Mouse (Mus musculus) heart, embryonic 15.5 days (tissue): ENCODE data around the gene Ascc3. TPM values are rescaled to one million over a fixed set of nuclear protein-coding genes. Genes with fewer than 3 reads are reported as not detected.

Experiments used
- ATAC-seq: fragments of 200-750 bp; cut with Nextera tagmentation; replicated peaks from 2 replicates; pipeline ENCODE4 v1.8.0; 2017; ENCODE audit warnings: low read depth, moderate TSS enrichment; ENCODE audit not compliant: insufficient number of reproducible peaks, insufficient read depth, low FRiP score
- H3K27ac ChIP-seq: fragments of 300-500 bp; sonication (generic); 2 replicates; pipeline ENCODE4 v1.5.1; 2015; ENCODE audit warnings: mild to moderate bottlenecking, inconsistent platforms
- H3K27me3 ChIP-seq: fragments of 300-500 bp; sonication (generic); 2 replicates; pipeline ENCODE4 v1.6.1; 2015; ENCODE audit warnings: inconsistent platforms
- H3K36me3 ChIP-seq: fragments of 300-500 bp; sonication (generic); 2 replicates; pipeline ENCODE4 v1.6.1; 2015; ENCODE audit warnings: mild to moderate bottlenecking, inconsistent platforms
- H3K4me1 ChIP-seq: fragments of 300-500 bp; sonication (generic); replicated peaks from 2 replicates; pipeline ENCODE4 v1.6.1; 2015; ENCODE audit warnings: inconsistent platforms
- H3K4me2 ChIP-seq: fragments of 300-500 bp; sonication (generic); 2 replicates; pipeline ENCODE4 v1.6.1; 2015; ENCODE audit warnings: inconsistent platforms, mild to moderate bottlenecking, moderate library complexity
- H3K4me3 ChIP-seq: fragments of 300-500 bp; sonication (generic); 2 replicates; pipeline ENCODE4 v1.5.1; 2015; ENCODE audit warnings: mild to moderate bottlenecking, inconsistent platforms
- H3K9ac ChIP-seq: fragments of 300-500 bp; sonication (generic); 2 replicates; pipeline ENCODE4 v1.6.1; 2015; ENCODE audit warnings: mild to moderate bottlenecking, inconsistent platforms
- H3K9me3 ChIP-seq: fragments of 300-500 bp; sonication (generic); replicated peaks from 2 replicates; pipeline ENCODE4 v1.6.1; 2016; ENCODE audit warnings: inconsistent platforms
- WGBS: fragments of 180-500 bp; shearing (Covaris S2); methylation state at CpG from one replicate; pipeline ENCODE4 v1.1.7; 2015; ENCODE audit warnings: mixed read lengths; 5-methylcytosine and 5-hydroxymethylcytosine counted together
- polyA plus RNA-seq: library from polyadenylated mRNA; unstranded; fragments of >200 nt; fragmentation: Nextera tagmentation; extraction: Ambion mirVana; gene quantifications from 2 replicates; pipeline ENCODE4 v1.2.1, GENCODE M21; 2015

Ascc3 gene
- polyA plus RNA-seq, 1 experiment from 2014 or later: 12.3 TPM

- H3K9ac ChIP-seq: no peak overlapping the region
These were observed 171.2 kb downstream of the Ascc3 start for GRCm38 (mm10) chr10:50763457-50764310.

GRCm38 (mm10) chr10:50772811-50773210 is 180.3 kb downstream of the Ascc3 start:
- Histone ChIP-seq H3K36me3 (peaks cover 4% of the 10 kb centered on the region; the same call in 1 of the 2 replicates), H3K4me3 (no peak overlapping the region), H3K27ac (no peak overlapping the region), H3K4me2 (no peak overlapping the region), H3K4me1 (no peaks in the 10 kb centered on the region), H3K9ac (no peak overlapping the region), H3K9me3 (no peaks in the 10 kb centered on the region), H3K27me3 (no peaks in the 10 kb centered on the region)
- ATAC-seq: no peak
- WGBS: 80% methylated on average over 2 of the region's 2 CpGs

More at GRCm38 (mm10) chr10:50763457-50764310, 171.2 kb downstream of the Ascc3 start:
- ATAC-seq: no peak
- no peak overlapping the region for H3K4me2 ChIP-seq
- WGBS: 76% methylated on average over 7 of the region's 7 CpGs
- H3K27me3 ChIP-seq: no peaks in the 10 kb centered on the region
- H3K27ac ChIP-seq: no peak overlapping the region
- H3K9me3 ChIP-seq: no peaks in the 10 kb centered on the region
- no peaks in the 10 kb centered on the region for H3K4me1 ChIP-seq
- no peak overlapping the region for H3K4me3 ChIP-seq
- H3K36me3 ChIP-seq: peaks cover 6% of the 10 kb centered on the region; the same call in 1 of the 2 replicates

- H3K4me1 ChIP-seq: no peaks in the 10 kb centered on the region
- WGBS: 77% methylated on average over 2 of the region's 2 CpGs
- H3K9ac ChIP-seq: no peak overlapping the region
- H3K36me3 ChIP-seq: 0 out of 2 replicates have a peak, but pooled peaks cover 2% of the 10 kb centered on the region
- no peak overlapping the region for H3K4me2 ChIP-seq
- ATAC-seq: no peak
- no peaks in the 10 kb centered on the region for H3K9me3 ChIP-seq
- H3K4me3 ChIP-seq: no peak overlapping the region
- H3K27me3 ChIP-seq: no peaks in the 10 kb centered on the region
- no peak overlapping the region for H3K27ac ChIP-seq
These were observed 181.4 kb downstream of the Ascc3 start for GRCm38 (mm10) chr10:50773846-50774245.

GRCm38 (mm10) chr10:50792840-50793239 is 200.4 kb downstream of the Ascc3 start:
- no peaks in the 10 kb centered on the region for H3K9me3 ChIP-seq
- H3K4me2 ChIP-seq: no peak overlapping the region
- H3K4me3 ChIP-seq: no peak overlapping the region
- no peaks in the 10 kb centered on the region for H3K27me3 ChIP-seq
- no peak overlapping the region for H3K9ac ChIP-seq
- H3K36me3 ChIP-seq: no peaks in the 10 kb centered on the region; the same call in 1 of the 2 replicates
- ATAC-seq: no peak
- no peak overlapping the region for H3K27ac ChIP-seq
- WGBS: 66% methylated on average over 5 of the region's 5 CpGs
- H3K4me1 ChIP-seq: no peaks in the 10 kb centered on the region

GRCm38 (mm10) chr10:50801594-50801993 is 209.1 kb downstream of the Ascc3 start:
- Histone ChIP-seq H3K27me3 (no peaks in the 10 kb centered on the region), H3K36me3 (no peaks in the 10 kb centered on the region), H3K4me1 (no peaks in the 10 kb centered on the region; the same call in 1 of the 2 replicates), H3K4me2 (no peak overlapping the region), H3K9ac (no peak overlapping the region), H3K9me3 (no peaks in the 10 kb centered on the region), H3K27ac (no peak overlapping the region), H3K4me3 (no peak overlapping the region)
- no peak for ATAC-seq
- WGBS: 32% methylated on average over 2 of the region's 2 CpGs

GRCm38 (mm10) chr10:50802380-50802779 is 209.9 kb downstream of the Ascc3 start:
- Histone ChIP-seq H3K9me3 (no peaks in the 10 kb centered on the region), H3K27ac (no peak overlapping the region), H3K36me3 (no peaks in the 10 kb centered on the region), H3K27me3 (no peaks in the 10 kb centered on the region), H3K4me2 (no peak overlapping the region), H3K4me3 (no peak overlapping the region), H3K9ac (no peak overlapping the region), H3K4me1 (no peaks in the 10 kb centered on the region; the same call in 1 of the 2 replicates)
- no peak for ATAC-seq
- 79% methylated on average over 2 of the region's 2 CpGs for WGBS

GRCm38 (mm10) chr10:50806166-50806565 is 213.7 kb downstream of the Ascc3 start:
- no peaks in the 10 kb centered on the region; the same call in 1 of the 2 replicates for H3K4me1 ChIP-seq
- ATAC-seq: no peak
- H3K27me3 ChIP-seq: no peaks in the 10 kb centered on the region
- no peak overlapping the region for H3K27ac ChIP-seq
- H3K9me3 ChIP-seq: no peaks in the 10 kb centered on the region
- H3K9ac ChIP-seq: no peak overlapping the region
- WGBS: 91% methylated on average over 2 of the region's 2 CpGs
- H3K4me3 ChIP-seq: no peak overlapping the region
- no peak overlapping the region for H3K4me2 ChIP-seq
- H3K36me3 ChIP-seq: no peaks in the 10 kb centered on the region

GRCm38 (mm10) chr10:50822363-50822762 is 229.9 kb downstream of the Ascc3 start:
- H3K36me3 ChIP-seq: peaks cover 11% of the 10 kb centered on the region
- H3K4me3 ChIP-seq: no peak overlapping the region
- H3K27me3 ChIP-seq: no peaks in the 10 kb centered on the region
- H3K9me3 ChIP-seq: no peaks in the 10 kb centered on the region
- no peaks in the 10 kb centered on the region for H3K4me1 ChIP-seq
- H3K9ac ChIP-seq: no peak overlapping the region
- no peak overlapping the region for H3K27ac ChIP-seq
- 88% methylated on average over 1 of the region's 1 CpGs for WGBS
- H3K4me2 ChIP-seq: no peak overlapping the region
- ATAC-seq: no peak

- Histone ChIP-seq H3K36me3 (peaks cover 11% of the 10 kb centered on the region), H3K4me3 (no peak overlapping the region), H3K27ac (no peak overlapping the region), H3K4me2 (no peak overlapping the region), H3K4me1 (no peaks in the 10 kb centered on the region), H3K27me3 (no peaks in the 10 kb centered on the region), H3K9me3 (no peaks in the 10 kb centered on the region), H3K9ac (no peak overlapping the region)
- ATAC-seq: no peak
These were observed 234.4 kb downstream of the Ascc3 start for GRCm38 (mm10) chr10:50826829-50827228.

GRCm38 (mm10) chr10:50834533-50834932 is 242.1 kb downstream of the Ascc3 start:
- 87% methylated on average over 2 of the region's 2 CpGs for WGBS
- no peak overlapping the region for H3K27ac ChIP-seq
- H3K4me3 ChIP-seq: no peak overlapping the region
- no peak overlapping the region for H3K9ac ChIP-seq
- H3K27me3 ChIP-seq: no peaks in the 10 kb centered on the region
- ATAC-seq: no peak
- H3K36me3 ChIP-seq: no peaks in the 10 kb centered on the region
- H3K9me3 ChIP-seq: no peaks in the 10 kb centered on the region
- H3K4me1 ChIP-seq: no peaks in the 10 kb centered on the region
- H3K4me2 ChIP-seq: no peak overlapping the region

- H3K4me2 ChIP-seq: no peak overlapping the region
- H3K36me3 ChIP-seq: no peaks in the 10 kb centered on the region; the same call in 1 of the 2 replicates
- WGBS: 91% methylated on average over 3 of the region's 3 CpGs
- no peaks in the 10 kb centered on the region for H3K4me1 ChIP-seq
- no peak for ATAC-seq
- no peak overlapping the region for H3K4me3 ChIP-seq
- no peaks in the 10 kb centered on the region for H3K9me3 ChIP-seq
- no peak overlapping the region for H3K27ac ChIP-seq
- H3K9ac ChIP-seq: no peak overlapping the region
- no peaks in the 10 kb centered on the region for H3K27me3 ChIP-seq
These were observed 250.9 kb downstream of the Ascc3 start for GRCm38 (mm10) chr10:50843363-50843762.

GRCm38 (mm10) chr10:50868202-50868601 is 275.7 kb downstream of the Ascc3 start:
- 76% methylated on average over 4 of the region's 4 CpGs for WGBS

More at GRCm38 (mm10) chr10:50868202-50868601, 275.7 kb downstream of the Ascc3 start:
- no peaks in the 10 kb centered on the region for H3K36me3 ChIP-seq
- no peak overlapping the region for H3K27ac ChIP-seq
- no peak overlapping the region for H3K4me2 ChIP-seq
- H3K4me3 ChIP-seq: no peak overlapping the region
- H3K9ac ChIP-seq: no peak overlapping the region
- no peaks in the 10 kb centered on the region for H3K4me1 ChIP-seq
- H3K27me3 ChIP-seq: no peaks in the 10 kb centered on the region
- ATAC-seq: no peak
- H3K9me3 ChIP-seq: no peaks in the 10 kb centered on the region
